Mouse (Mus musculus) lung, adult 2 months (tissue): Measurements from ENCODE around the gene Erc2.

Experiments
- CTCF ChIP-seq: fragments of 200-500 bp; IDR thresholded peaks from 2 replicates; pipeline ENCODE4 v1.5.1; 2011; ENCODE audit warnings: mild to moderate bottlenecking, low read length, control low read depth; ENCODE audit not compliant: insufficient read depth
- POLR2A ChIP-seq: fragments of 200-500 bp; IDR thresholded peaks from 2 replicates; pipeline ENCODE4 v1.6.1; 2011; ENCODE audit warnings: low read depth, mild to moderate bottlenecking, control low read depth, low read length, borderline replicate concordance; ENCODE audit errors: extremely low read depth

DNA sequence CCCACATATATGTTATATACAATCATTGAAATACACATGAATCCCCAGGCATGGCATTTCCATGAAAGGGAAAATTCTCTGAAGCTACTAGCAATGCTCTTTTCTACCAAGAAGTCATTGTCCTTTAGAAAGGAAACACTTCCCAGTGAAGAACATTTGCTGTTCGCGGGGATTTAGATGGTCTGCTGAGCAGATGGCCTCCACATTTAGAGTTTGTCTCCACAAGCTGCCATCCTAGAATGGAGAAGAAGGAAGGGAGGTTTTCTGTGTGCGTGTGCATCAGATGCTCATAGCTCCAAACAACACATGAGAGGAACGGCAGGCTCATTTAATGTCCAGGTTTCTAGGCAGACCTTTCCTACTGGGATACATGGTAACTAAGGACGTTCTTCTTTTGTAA lies 196.8 kb downstream of the Erc2 start:
- TF ChIP-seq CTCF (no peak), POLR2A (no peak)
